Mouse (Mus musculus): ENCODE measurements around the gene Msrb3.

The Msrb3 gene

GRCm38 (mm10) chr10:120861674-120862073 lies 37.2 kb downstream of the Msrb3 start:
- DNase-seq (ENCODE audit: low spot score), result no peak

DNA sequence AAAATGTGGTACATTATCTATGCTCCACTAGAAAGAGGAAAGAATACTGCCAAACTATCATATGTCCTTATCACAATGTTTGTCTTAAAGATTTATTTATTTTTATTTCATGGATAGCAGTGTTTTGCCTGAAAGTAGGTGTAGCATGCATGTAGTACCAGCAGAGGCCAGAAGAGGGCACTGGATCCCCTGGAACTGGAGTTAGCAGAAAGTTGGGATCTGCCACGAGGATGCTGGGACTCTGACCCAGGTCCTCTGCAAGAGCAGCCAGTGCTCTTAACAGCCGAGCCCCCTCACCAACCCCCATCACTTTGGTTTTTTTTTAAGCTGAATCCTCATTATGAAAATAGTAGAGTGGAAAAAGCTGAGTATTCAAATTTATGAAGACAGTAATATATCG lies 37.7 kb downstream of the Msrb3 start:
- DNase-seq (ENCODE audit: low spot score), result no peak

DNA sequence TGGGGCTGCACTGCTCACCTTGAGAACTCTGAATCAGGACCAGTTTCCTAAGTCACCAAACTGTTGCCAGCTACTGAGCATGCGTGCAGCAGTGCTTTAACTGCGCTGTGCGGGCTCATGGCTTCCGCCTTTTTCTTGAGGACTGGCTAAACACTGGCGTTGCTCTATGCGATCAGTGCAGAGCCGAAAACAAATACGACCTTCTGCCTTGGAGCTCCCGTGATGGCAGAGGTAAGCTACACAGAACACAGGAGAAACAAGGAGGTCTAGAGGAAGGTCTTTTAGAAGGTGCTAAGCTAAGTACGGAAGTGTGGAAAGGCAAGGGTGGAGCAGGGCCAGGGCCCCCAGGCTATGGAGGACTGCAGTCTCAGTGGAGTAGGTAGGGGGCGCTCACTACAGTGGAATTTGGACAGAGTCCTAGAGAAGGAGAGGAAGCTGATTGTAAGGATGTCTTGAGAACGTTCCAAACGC lies 41.3 kb downstream of the Msrb3 start:
- no peak for DNase-seq (ENCODE audit: low spot score)

- no peak for DNase-seq (ENCODE audit: low spot score)
Observed at GRCm38 (mm10) chr10:120854329-120854728, 44.6 kb downstream of the Msrb3 start.

GRCm38 (mm10) chr10:120853816-120854215 lies 45.1 kb downstream of the Msrb3 start:
- no peak for DNase-seq (ENCODE audit: low spot score)

DNA sequence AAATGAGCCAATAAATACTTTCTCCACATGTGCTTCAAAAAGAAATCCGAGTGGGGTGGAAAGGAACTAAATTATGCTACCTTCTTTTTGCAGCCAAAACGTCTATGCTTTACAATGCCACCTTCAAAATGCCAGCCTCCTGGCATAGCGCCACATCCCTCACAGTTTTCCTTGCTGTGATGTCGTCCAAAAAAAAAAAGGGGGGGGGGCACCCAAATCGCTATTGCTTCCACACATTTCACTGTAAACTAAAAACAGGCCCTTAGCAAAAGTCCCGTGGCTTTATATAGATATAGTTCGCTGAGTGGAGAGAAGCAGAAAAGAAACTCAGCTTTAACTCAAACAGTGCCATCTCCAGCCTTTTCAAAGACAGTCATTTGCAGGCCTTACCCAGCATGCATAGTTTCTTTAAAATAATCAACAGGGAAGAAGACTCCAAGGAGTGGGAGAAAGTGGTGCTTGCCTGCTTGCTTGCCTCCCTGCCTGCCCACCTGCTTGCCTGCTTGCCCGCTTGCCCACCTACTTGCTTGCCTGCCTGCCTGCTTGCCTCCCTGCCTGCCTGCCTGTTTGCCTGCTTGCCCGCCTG lies 47.6 kb downstream of the Msrb3 start:
- DNase-seq (ENCODE audit: low spot score), result no peak

GRCm38 (mm10) chr10:120850391-120851195 lies 48.3 kb downstream of the Msrb3 start:
- DNase-seq (ENCODE audit: low spot score), result no peak

- no peak for DNase-seq (ENCODE audit: low spot score)
Observed at GRCm38 (mm10) chr10:120848677-120849076, 50.2 kb downstream of the Msrb3 start.

DNA sequence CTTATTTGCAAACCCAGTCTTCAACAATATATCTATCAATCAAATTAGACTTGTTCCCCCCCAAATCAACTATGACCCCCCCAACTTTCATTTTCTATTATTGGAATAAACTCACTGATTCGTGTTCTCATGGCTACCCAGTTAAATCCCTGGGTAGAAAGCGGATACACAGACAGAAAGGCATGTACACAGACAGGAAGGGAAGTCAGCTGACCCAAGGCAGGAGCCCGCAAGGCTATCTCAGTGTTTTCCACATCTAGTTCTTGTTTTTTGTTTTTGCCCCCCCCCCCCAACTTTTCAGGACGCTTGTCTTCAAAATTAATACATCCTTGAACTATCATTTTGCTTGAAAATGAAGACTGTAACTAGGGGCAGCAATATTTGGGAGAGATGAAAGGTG lies 51.1 kb downstream of the Msrb3 start:
- DNase-seq (ENCODE audit: low spot score), result no peak

DNA sequence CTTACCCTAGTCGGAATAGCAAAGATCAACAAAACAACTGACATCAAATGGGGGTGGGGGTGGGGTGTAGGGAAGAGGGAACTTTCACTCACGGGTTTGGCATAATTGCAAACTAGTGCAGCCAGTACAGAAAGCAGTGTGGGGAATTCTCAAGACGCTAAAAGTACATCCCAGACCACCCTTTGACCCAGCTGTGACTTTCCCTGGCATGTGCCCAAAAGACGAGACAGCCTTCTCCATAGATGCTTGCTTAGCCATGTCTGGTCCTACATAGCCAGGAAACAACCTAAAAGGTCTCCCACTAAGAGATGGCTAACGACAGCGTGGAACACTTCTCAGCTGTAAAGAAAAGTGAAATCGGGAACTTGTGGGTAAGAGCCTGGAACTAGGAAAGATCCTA lies 58.9 kb downstream of the Msrb3 start:
- no peak for DNase-seq (ENCODE audit: low spot score)

DNA sequence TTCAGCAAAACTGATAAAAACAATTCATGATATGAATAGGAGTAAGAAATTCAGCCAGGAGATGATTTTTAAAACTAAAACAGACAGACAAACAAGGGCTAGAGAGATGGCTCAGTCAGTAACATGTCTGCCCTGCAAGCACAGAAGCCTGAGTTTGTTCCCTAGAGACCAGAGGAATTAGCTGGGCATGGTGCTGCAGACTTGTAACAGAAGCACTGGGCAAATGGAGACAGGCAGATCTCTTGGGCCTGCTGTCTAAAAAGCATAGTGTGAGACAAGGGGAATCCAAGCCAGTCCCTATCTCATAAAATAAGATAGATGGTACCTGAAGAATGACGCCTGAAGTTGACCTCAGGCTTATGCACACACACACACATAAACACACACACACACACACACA lies 64.4 kb downstream of the Msrb3 start:
- DNase-seq (ENCODE audit: low spot score), result no peak

GRCm38 (mm10) chr10:120833836-120834235 lies 65.1 kb downstream of the Msrb3 start:
- no peak for DNase-seq (ENCODE audit: low spot score)

- DNase-seq (ENCODE audit: low spot score), result no peak
Observed at GRCm38 (mm10) chr10:120827761-120828160, 71.1 kb downstream of the Msrb3 start.

GRCm38 (mm10) chr10:120826795-120827669 lies 71.9 kb downstream of the Msrb3 start:
- no peak for DNase-seq (ENCODE audit: low spot score)

DNA sequence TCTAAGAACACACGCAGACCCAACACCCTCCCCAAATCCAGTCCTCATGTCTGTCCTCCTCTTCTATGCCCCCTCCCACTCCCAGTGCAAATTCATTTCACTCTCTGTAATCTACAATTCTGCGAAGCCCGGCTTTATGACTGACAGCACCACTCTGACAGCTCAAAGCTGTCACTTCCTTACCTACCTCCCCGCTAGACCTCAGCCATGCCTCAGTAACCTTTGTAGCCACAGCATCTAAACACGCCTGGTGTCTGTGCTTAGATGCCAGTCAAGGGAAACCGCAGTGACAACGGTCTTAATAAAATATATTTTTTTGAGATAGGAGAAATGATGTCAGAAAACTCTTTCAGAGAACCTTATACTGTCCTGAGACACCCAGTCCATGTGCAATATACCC lies 72.5 kb downstream of the Msrb3 start:
- no peak for DNase-seq (ENCODE audit: low spot score)

- DNase-seq (ENCODE audit: low spot score), result no peak
Observed at GRCm38 (mm10) chr10:120825594-120825993, 73.3 kb downstream of the Msrb3 start.

- DNase-seq (ENCODE audit: low spot score), result no peak
Observed at GRCm38 (mm10) chr10:120821491-120822358, 77.2 kb downstream of the Msrb3 start.

- no peak for DNase-seq (ENCODE audit: low spot score)
Observed at GRCm38 (mm10) chr10:120820781-120821300, 78.1 kb downstream of the Msrb3 start.

DNA sequence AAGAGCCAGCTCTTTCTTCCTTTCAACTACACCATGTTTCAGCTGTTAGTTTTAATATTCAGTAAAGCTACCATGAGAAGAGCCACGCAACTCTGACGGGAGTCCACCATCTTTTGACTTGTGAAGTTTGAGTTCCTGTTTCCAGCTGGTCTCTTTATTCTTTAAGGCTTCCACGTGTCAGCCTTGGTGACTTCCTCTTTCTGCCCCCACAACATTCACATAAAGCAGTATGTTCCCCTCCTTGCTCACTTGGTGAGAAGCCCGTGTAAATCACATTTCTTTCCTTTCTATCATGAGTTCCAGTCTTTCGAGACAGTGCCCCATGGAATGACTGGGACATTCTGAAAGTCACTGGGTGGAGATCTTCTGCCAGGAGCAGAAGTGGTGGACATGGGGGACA lies 83.6 kb downstream of the Msrb3 start:
- no peak for DNase-seq (ENCODE audit: low spot score)

GRCm38 (mm10) chr10:120811796-120812443 lies 87.0 kb downstream of the Msrb3 start:
- DNase-seq (ENCODE audit: low spot score), result no peak

All from urinary bladder, postnatal 25 days (tissue).